Mouse (Mus musculus) cerebellum, adult 2 months (tissue): ENCODE measurements around the gene Cacna1d.

Experiments used
- CTCF ChIP-seq: fragments of 200-500 bp; IDR thresholded peaks from 2 replicates; pipeline ENCODE4 v1.5.1; 2011; ENCODE audit warnings: low read depth, mild to moderate bottlenecking, control low read depth, low read length, moderate library complexity, borderline replicate concordance; ENCODE audit not compliant: insufficient read depth
- POLR2A ChIP-seq: fragments of 200-500 bp; IDR thresholded peaks from 2 replicates; pipeline ENCODE4 v1.6.1; 2011; ENCODE audit warnings: low read length, control low read depth, borderline replicate concordance; ENCODE audit not compliant: insufficient read depth

- TF ChIP-seq CTCF (no peak), POLR2A (no peak)
Measured at GRCm38 (mm10) chr14:30261561-30262251, 229.5 kb downstream of the Cacna1d start.
